Mouse (Mus musculus): ENCODE results near the gene Ttc1.
A peak's percentile ranks its signal among the peaks of the same experiment; 100 is the strongest.

Ttc1 gene

DNA sequence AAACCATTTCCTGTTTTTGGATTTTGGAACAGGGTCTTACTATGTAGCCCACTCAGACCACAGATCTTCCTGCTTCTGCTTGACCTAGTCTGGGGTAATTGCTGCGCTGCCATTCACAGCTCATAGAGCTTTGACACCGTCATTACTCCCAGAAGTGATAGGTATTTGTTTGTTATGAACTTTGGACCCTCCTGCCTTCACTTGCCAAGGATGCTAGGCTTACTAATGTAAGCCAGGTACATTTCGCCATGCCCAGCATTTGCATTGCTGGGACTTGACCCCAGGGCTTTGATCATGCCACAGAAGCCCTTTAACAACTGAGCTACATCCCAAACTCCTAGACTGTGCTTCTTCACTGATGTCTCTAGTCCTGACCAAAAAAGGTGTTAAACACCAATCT lies 47.5 kb downstream of the Ttc1 start:
- no peak for DNase-seq

DNA sequence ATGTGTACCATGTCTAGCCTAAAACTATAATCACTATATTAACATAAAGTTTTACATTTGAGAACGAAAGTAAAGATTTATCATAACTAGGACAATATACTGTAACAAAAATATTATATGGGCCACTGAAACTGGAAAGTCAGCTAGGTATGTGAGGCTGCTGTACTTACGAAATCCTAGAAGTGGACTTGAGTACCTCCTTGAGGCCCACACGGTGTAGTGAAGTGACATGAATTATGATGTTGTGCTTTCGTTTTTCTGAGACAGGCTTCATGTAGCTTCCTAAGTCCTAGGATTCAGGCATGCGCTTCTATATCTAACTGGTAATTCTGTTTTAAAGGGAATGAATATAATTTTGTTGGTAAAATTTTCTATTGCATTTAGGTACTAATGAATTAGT lies 49.2 kb downstream of the Ttc1 start:
- no peak for DNase-seq

DNA sequence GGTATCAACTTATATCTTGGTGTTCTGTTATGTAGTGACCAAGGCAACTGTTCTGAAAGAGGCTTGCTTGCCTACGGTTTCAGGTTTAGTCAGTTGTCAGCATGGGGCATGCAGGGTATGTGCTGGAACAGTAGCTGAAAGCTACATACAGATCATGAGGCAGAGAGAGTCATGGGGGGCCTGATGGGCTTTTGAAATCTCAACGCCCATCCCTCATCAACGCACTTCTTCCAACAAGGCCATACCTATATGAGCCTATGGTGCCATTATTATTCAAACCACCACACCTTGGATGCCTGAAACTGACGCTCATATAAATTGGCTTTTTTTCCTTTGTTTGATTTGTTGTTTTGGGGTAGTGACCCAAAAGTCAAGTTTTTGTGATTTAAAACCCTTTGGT lies 51.2 kb downstream of the Ttc1 start:
- no peak for DNase-seq

DNA sequence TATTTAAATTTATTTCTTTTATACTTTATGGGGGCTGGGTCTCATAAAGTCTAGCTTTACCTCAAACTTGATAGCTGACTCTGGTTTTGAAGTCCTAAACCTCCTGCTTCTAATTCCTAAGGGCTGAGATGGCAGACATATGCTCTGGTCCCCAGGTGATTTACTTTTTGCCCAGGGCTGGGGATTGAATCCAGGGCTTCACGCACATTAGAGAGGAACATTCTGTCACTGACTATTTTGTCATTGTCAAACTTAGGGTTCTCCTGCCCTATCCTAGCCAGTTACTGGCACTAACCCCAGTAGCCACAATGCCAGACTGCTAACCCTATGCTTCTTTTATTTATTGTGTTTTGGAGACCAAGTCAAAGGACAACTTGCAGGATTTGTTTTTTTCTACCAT lies 59.0 kb downstream of the Ttc1 start:
- DNase-seq, result no peak

DNA sequence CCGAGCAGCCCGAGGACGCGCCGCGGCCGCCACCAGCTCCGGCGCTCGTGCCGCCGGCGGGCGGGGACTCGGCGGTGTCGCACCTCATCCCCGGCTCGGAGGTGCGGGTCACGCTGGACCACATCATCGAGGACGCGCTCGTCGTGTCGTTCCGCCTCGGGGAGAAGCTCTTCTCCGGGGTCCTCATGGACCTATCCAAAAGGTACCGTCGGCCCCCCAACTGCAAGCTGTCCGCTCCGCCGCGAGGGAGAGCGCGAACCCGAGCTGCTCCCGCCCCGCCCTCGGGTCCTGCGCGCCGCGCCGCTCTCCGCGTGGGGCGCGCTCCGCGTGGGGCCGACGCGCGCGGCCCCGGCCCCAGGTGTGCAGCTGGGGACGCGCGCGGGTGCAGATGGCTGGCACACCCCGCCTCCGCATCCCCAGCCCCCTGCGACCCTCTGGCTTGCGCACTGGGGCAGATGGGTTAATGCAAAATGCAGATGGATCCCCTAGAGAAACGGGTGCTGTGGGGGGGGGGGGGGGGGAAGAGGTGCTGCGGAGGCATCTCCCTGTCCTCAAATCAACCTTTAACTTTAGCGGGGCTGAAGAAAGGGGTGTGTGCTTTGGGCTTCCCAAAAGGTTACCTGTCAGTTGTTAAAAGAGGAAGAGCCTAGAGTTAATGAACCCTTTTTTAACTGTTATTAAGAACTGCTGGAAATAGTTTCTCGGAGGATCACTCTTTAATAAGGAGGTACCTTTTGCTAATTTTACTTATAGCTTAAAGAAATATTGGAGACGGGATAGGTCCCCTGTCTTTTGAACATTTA lies 65.2 kb downstream of the Ttc1 start:
- peak; percentile 76 for DNase-seq

DNA sequence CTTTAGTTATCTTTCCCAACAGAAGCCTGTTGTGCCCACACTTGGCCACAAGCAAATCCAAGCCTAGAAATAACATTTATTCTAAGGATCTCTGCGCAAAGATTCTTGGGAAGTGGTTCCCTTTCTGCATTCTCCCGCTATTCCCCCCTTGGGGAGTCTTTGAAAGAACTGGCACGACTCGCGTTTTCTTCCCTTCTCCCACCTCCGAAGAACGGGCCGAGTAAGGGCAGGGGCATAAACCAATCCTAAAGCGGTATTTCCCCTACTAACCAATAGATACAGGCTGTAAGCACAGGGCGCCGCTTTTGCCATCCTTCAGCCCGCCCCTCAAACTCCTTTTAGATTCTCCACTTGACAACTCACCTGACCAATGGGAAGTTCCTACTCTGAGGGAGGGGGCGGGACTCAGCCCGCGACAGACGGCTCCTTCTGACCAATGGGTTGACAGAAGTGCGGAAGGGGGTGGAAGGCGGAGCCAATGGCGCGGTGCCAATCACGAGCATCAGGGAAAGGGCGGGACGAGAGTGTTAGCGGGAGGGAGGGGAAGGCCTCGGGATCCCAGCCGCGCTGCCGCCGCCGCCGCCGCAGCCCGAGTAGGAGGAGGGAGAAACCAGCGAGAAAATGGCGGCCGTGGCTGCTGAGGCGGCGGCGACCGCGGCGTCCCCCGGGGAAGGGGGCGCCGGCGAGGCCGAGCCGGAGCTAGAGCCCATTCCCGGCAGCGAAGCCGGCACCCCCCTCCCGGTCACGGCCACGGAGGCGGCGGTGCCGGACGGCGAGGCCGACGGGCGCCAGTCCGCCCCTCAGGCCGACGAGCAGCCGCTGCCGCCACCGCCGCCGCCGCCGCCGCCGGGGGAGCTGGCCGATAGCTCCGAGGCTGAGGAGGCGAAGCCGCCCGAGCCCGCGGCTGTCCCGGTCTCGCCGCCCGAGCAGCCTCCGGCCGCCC lies 66.1 kb downstream of the Ttc1 start, which contains the start of gene Pwwp2a:
Gene Pwwp2a (plus strand): TSS at position 527 of the 943 bp plus-strand sequence.
- peak; percentile 99 for DNase-seq
